Mouse (Mus musculus): ENCODE measurements around the gene Atp13a3. TPM values are rescaled to one million over a fixed set of nuclear protein-coding genes. Genes with fewer than 3 reads are reported as not detected.

Atp13a3 gene
- polyA plus RNA-seq, 1 experiment = 22.5 TPM

DNA sequence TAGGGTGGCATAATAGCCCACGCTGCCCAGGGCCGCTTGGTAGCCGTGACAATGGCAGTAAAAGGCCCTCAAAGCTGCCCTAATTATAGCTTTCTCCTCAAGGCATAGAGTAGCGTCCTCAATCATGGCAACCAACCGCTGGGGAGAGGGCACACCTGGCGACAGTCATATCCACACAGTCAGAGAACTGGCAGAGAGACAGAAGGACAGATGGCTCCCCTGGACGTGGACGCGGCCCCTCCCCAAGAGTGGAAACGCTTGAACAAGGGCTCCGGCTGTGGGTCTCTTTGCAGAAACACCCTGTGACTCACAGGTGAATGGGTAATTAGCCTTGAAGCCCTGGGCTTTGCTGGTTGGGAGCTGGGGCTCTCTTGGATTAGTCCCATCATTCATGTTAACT is 127.4 kb downstream of the Atp13a3 start:
- DNase-seq (ENCODE audit: low read depth) = no peak

DNA sequence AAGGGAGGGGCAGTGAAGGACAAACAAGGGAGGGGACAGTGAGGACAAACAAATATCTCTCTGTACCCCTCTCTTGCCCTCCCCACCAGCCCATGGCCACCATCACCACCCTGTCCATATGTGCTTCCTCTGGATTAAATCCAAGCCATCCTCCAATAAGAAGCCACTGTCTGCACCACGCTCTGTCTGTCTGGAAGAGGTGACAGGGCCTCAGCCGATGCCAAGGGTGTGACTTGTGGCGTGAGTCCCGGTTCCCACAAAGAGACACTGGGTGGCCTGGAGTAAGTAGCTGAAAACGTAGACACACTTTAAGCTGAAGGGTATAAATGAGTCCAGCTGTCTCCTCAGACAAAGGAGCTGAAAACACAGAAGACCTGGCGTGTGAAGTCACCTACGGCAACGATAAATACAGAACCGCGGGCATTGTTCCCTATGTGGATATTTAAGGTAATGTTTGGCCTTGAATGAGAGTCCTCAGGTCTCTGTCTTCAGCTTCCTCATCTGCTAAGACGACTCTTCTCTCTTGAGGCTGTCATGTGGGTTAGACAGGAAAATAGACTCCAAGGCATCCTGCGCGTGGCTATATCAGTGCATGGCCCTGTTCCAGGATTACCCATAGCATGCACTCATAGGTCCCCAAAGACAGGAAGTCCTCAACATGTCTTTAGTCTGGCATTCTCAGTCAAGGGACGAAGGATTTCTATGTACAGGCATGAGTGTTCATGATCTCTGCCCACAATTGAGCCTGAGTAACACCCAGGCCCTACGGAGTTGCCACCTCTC is 130.0 kb downstream of the Atp13a3 start:
- DNase-seq (ENCODE audit: low read depth) = no peak

DNA sequence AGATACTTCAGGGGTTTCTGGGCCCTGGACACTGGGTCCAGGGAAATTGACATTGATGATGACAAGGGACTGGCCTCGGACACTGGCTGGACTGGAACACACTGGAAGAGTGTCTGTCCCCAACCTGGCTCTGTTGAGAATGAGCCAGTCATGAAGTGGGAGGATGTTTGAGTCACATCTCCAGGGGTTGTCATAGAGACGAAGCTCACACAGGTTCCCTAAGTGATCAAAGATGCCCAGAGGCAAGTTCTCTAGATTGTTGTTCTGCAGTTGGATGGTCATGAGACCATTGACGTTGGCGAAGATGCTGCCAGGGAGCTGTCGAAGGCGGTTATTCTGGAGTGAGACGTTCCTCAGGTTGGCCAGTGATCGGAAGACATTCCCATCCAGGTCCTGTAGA is 132.7 kb downstream of the Atp13a3 start:
- DNase-seq (ENCODE audit: low read depth) = no peak

DNA sequence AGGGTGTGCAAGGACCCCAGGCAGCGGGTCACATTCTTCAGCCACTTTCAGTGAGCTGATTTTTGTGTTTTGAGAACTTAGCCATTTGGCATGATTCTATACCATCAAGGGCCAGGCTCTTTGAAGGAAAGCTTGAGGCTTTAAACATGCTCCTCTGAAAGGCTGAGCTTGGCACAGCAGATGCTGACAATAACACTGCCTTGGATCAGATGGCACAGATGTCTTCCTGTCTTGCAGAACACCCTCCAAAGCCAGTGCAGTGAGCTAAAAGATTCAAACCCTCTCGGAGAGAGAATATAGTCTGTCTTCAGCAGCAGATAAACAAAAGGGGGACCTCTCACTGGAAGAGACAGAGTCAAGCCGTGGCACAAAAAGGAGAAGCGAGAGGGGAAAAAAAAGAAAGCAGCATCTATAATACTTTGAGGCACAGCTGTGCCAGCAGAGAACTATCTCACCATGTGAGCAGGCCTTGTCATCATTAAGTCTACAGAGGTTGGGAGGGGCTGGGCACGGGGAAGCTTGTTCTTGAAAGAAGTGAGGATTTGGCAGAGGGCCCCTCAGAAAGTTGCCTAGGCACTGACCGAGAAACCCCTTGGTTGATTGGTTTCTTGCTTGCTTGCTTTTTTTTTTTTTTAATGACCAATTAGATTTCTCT is 133.7 kb downstream of the Atp13a3 start:
- DNase-seq (ENCODE audit: low read depth) = no peak

DNA sequence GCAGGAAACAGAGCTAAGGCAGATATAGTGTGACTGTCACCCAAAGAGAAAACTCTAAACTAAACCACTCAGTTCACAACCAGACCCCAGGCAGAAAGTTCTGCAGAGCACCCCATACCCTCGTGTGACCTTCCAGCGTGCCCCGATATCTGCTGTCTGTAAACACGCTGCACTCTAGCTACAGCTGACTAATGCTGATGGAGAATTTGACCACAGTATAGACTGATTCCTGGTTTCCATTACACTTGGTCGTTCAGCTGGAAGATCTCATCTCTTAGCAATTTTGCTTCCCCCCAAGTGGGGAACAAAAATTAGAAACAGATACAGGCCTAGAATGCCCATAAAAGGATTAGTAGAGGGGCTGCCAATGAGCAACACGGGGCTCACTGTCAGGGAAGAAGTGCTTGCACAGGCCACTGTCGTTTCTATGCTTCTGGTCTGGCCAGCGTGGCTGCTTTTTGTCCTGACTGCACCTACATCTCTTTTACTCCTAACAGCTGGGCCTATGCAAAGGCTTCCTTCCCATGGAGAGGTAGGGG is 134.5 kb downstream of the Atp13a3 start:
- DNase-seq (ENCODE audit: low read depth) = no peak

DNA sequence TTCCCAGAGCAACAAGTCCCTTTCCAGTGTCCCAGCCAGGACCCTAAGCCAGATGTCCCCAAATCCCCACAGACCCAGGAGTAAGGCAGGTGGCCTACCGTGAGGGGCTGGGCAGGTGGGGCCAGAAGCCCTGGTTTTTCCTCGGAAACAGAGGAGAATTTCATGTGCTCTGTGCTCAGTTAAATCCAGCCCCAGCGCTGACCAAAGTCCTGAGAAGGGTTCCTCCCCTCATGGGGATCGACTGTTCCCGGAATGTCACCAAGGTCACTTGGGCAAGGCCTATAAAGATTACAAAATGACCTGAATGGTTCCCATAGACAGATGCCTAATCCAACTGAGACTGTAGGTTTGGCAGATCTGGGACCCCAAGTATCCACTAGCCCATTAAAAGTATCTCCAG is 138.4 kb downstream of the Atp13a3 start, which contains the start of gene Cpn2:
Cpn2 (minus strand) TSS at position 141 of the 400 bp plus-strand sequence.
- DNase-seq (ENCODE audit: low read depth) = no peak

DNA sequence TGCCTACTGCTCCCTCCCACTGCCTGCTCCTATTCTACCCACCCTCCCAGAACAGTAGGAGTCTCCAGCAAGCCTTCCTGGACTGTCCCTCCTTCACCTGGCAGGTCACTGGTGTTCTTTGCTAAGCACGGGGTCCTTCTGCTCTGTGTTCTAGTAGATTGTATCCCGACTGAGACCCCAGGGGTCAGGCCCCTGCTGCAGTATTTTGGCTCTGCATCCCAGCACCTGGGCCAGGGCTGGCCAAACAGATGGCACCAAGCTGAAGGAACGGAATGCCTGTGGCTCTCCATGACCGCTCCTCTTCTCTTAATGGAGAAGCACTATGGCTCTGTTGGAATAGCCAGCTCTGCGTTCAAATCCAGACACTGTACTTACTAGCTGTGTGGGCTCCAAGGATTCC is 139.2 kb downstream of the Atp13a3 start:
- DNase-seq (ENCODE audit: low read depth) = no peak

DNA sequence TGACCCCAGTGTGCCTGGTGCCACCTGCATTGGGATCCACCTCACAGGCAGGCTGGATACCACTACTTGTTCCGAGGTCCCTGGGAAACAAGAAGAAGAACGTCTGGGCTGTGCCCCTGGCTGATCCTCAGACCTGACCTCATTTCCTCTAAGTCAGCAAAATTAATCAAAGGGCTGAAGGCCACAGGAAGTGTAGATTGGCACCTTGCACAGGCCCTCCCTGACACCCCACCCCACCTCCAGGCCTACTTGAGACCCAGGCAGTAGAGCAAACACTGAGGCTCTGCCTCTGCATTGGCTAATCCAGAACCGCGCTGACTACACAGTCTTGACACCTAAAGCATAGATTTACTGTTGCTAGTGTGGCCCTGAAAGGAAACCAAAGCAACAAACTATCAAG is 140.2 kb downstream of the Atp13a3 start:
- no peak for DNase-seq (ENCODE audit: low read depth)

DNA sequence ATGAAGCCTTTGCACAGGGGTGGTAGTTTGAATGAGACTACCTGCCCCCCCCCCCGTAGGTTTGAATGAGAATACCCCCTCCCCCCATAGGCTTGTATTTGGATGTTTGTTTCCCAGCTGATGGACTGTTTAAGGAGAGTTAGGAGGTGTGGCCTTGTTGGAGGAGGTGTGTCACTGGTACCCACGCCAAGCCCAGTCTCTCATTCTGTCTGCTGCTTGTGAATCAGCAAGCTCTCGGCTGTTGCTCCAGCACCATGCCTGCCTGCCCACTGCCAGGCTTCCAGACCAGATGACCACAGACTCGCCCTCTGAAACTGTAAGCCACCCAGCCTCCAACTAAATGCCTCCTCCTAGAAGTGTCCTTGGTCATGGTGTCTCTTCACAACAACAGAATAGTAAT is 142.6 kb downstream of the Atp13a3 start:
- no peak for DNase-seq (ENCODE audit: low read depth)

DNA sequence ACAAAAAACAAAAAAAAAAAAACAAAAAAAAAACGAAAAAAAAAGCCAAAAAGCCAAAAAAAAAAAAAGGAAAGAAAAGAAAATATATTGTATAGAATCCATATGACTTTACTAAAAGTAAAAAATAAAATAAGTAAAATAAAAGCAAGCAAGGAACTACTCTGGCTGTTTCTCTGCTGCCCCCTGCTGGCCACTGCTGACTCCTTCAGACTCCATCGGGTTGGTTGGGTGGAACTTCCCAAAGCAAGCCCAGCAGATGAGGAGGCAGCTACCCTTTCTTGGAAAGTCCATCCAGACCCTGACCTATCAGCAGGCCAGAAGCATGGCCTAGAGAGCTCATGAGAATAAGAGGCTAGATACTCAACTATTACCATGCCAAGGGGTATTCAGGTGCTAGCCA is 143.1 kb downstream of the Atp13a3 start:
- no peak for DNase-seq (ENCODE audit: low read depth)

Other genes starting within 250 kb of the Atp13a3 start
- 0.18 TPM in 1 of 2 replicates, not detected in the other for gene Cpn2, start 138.5 kb downstream of the Atp13a3 start, polyA plus RNA-seq (2012; rRNA removed)
- gene Lrrc15, start 122.7 kb downstream of the Atp13a3 start, polyA plus RNA-seq (2012; rRNA removed) = 0.15 and 0.16 TPM in 2 replicates
- gene Gp5, start 95.2 kb downstream of the Atp13a3 start, polyA plus RNA-seq (2012; rRNA removed) = 0.44 and 0.46 TPM in 2 replicates
- 10.0 and 11.8 TPM in 2 replicates for gene Tmem44, start 144.9 kb upstream of the Atp13a3 start, polyA plus RNA-seq (2012; rRNA removed)
- 11.8 and 12.3 TPM in 2 replicates for gene Lsg1, start 181.6 kb upstream of the Atp13a3 start, polyA plus RNA-seq (2012; rRNA removed)
- 20.8 and 21.2 TPM in 2 replicates for gene Fam43a, start 193.7 kb upstream of the Atp13a3 start, polyA plus RNA-seq (2012; rRNA removed)